Mouse (Mus musculus) heart, postnatal 0 days (tissue): ENCODE measurements around the gene Wiz.

ENCODE experiments used
- CTCF ChIP-seq: IDR thresholded peaks from 2 replicates; pipeline ENCODE4 v1.5.1; 2016; ENCODE audit warnings: antibody characterized with exemption, control low read depth, low read depth
- EP300 ChIP-seq: IDR thresholded peaks from 2 replicates; pipeline ENCODE4 v1.6.1; 2016; ENCODE audit warnings: antibody characterized with exemption, low read depth

DNA sequence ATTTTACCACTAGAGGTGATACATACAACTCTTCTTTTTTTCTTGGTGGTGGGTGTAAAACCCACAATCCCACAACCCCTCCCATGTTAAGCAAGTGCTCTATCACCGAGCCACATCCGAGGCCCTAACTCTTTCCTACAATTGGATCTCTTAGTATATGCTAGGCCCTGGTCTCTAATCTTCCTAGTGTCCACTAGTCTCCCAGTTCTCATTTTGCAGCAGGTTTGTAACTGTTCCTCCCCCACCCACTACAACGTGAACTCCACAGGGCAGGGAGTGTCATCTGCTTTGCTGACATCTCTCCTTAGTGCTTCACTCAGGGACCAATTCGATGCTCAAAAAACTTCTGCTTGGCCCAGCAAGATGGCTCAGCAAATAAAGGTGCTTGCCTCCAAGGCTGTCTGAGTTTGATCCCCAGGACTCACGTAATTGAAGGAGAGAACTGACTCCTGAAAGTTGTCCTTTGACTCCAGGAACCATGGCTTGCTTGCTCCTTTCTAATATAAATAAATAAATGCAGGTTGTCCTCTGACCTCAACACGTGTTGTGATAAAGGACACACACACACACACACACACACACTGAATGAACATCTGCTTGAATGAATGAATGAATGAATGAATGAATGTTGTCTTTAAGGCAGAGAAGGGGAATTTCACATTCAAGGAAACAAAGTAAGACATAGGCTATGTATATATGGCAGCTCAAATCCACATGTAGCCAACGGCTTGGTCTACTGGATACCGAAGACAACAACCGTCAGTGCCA is 13.0 kb upstream of the Wiz start:
- TF ChIP-seq CTCF, result no peak
- no peak for TF ChIP-seq EP300
